Mouse (Mus musculus): ENCODE measurements around the gene Slc16a10.

- TF ChIP-seq CTCF (IDR thresholded peaks at IDR 0.05; ENCODE audit: low read depth, low read length), result no peak
- no peak for TF ChIP-seq EP300 (IDR thresholded peaks at IDR 0.05; ENCODE audit: insufficient read depth, low read depth, low read length)
Observed at GRCm38 (mm10) chr10:40144815-40145214, 2.8 kb upstream of the Slc16a10 start.

Measured in ES-Bruce4 (cell line).